ENCODE assay signal across 17 mouse cellular contexts in genomic region chr14:101477827-101478220, GRCm38 (mm10).
DNase-seq lines count a peak whose midpoint lies in the region; ATAC-seq and TF ChIP-seq lines count a peak whose summit lies in the region.
"Had no signal": no experiment of that assay in that cellular context is flagged by ENCODE, and none has a peak within 500 bp of the region (broad histone marks: within the 10 kb centered on the region; RNA-seq: fewer than 3 reads in every experiment).

No protein-coding gene starts in this region.

- ATAC-seq in CD4-positive, CD25-positive, alpha-beta regulatory T cell, adult 4 months = peak; percentile 6
- ATAC-seq in common myeloid progenitor, adult 5-6 weeks (replicated peaks; ENCODE audit: low read depth, poor library complexity, severe bottlenecking) = peak; percentile 31; the same call in 1 of the 2 replicates
- ATAC-seq in megakaryocyte progenitor cell, adult 5-6 weeks (replicated peaks; ENCODE audit: poor library complexity) = peak; percentile 40
- ATAC-seq: forebrain, embryonic 13.5 days; hindbrain, postnatal 0 days had no signal

- intact Hi-C loops in left cerebral cortex, postnatal 36 days (cut with DNase I) = no loop called here

- no peak for TF ChIP-seq POLR2A in spleen, adult 2 months (IDR thresholded peaks at IDR 0.05; ENCODE audit: low read depth, low read length)

- WGBS in spleen, adult 2 months = 57% methylated on average over 5 of the region's 5 CpGs

- no peaks in the 10 kb centered on the region for H3K27me3 ChIP-seq in spleen, adult 2 months (ENCODE audit: control insufficient read depth, insufficient read depth, low read length)
- H3K27me3 ChIP-seq: forebrain, embryonic 13.5 days; neural tube, embryonic 12.5 days had no signal

- no peak for TF ChIP-seq CTCF in spleen, adult 2 months (IDR thresholded peaks at IDR 0.05; ENCODE audit: extremely low read depth, insufficient read depth, insufficient read length, insufficient replicate concordance)

- peaks cover 6% of the 10 kb centered on the region; the same call in 1 of the 2 replicates for H3K4me1 ChIP-seq in spleen, adult 2 months (ENCODE audit: control insufficient read depth, insufficient read depth, insufficient read length)
- H3K4me1 ChIP-seq: forebrain, embryonic 13.5 days; hindbrain, embryonic 10.5 days; neural tube, embryonic 12.5 days had no signal

- DNase-seq in spleen, adult 2 months (ENCODE audit: low read depth in 1 of 2, low spot score in 2 of 2) = no peak
- DNase-seq in spleen, postnatal 14 days (ENCODE audit: low spot score in 2 of 2) = no peak
- no peak for DNase-seq in lung, adult 18-20 months
- DNase-seq in left cerebral cortex, postnatal 36 days (ENCODE audit: low spot score in 2 of 2) = no peak
- DNase-seq: cerebellum, adult 8-10 months; gastrocnemius, postnatal 14 days; layer of hippocampus, postnatal 36 days; liver; lung, adult 2 months; right cerebral cortex, adult 18-20 months had no signal

- no peaks in the 10 kb centered on the region for H3K36me3 ChIP-seq in spleen, adult 2 months (ENCODE audit: control insufficient read depth, insufficient read depth, low read length)
- H3K36me3 ChIP-seq: hindbrain, embryonic 10.5 days; neural tube, embryonic 12.5 days had no signal

- 0 out of 2 replicates have a peak overlapping the region, but pooled peaks have one; percentile 56 for H3K27ac ChIP-seq in spleen, adult 2 months (ENCODE audit: insufficient read depth, low read length)
- H3K27ac ChIP-seq: forebrain, embryonic 13.5 days; hindbrain, embryonic 10.5 days; hindbrain, postnatal 0 days; neural tube, embryonic 12.5 days had no signal

- no peak overlapping the region for H3K4me3 ChIP-seq in spleen, adult 2 months (ENCODE audit: extremely low read depth, insufficient read depth, insufficient read length)
- H3K4me3 ChIP-seq: forebrain, embryonic 13.5 days; hindbrain, embryonic 10.5 days; neural tube, embryonic 12.5 days had no signal
